Mouse (Mus musculus) cerebellum, adult 2 months (tissue): ENCODE data around the gene Tmem95. TPM values are rescaled to one million over a fixed set of nuclear protein-coding genes. Genes with fewer than 3 reads are reported as not detected.

Experiments
- DNase-seq, 2 experiments: peaks; one replicate each; pipeline ENCODE4 v3.0.0; 2021
- H3K27ac ChIP-seq: fragments of 200-500 bp; 2 replicates; pipeline ENCODE4 v1.5.1; 2012; ENCODE audit warnings: low read length, control low read depth, inconsistent platforms; ENCODE audit not compliant: insufficient read depth
- H3K27me3 ChIP-seq: fragments of 200-500 bp; 2 replicates; pipeline ENCODE4 v1.6.1; 2012; ENCODE audit warnings: inconsistent platforms, mild to moderate bottlenecking, low read length, moderate library complexity; ENCODE audit not compliant: control insufficient read depth, insufficient read depth
- H3K4me1 ChIP-seq: fragments of 200-500 bp; 2 replicates; pipeline ENCODE4 v1.6.1; 2011; ENCODE audit warnings: low read length; ENCODE audit not compliant: control insufficient read depth, insufficient read depth
- H3K4me3 ChIP-seq: fragments of 200-500 bp; replicated peaks from 2 replicates; pipeline ENCODE3; 2011; ENCODE audit warnings: mild to moderate bottlenecking, low read depth, low read length, control low read depth; ENCODE audit not compliant: insufficient read depth
- CTCF ChIP-seq: fragments of 200-500 bp; IDR thresholded peaks from 2 replicates; pipeline ENCODE4 v1.5.1; 2011; ENCODE audit warnings: low read depth, mild to moderate bottlenecking, control low read depth, low read length, moderate library complexity, borderline replicate concordance; ENCODE audit not compliant: insufficient read depth
- POLR2A ChIP-seq: fragments of 200-500 bp; IDR thresholded peaks from 2 replicates; pipeline ENCODE4 v1.6.1; 2011; ENCODE audit warnings: low read length, control low read depth, borderline replicate concordance; ENCODE audit not compliant: insufficient read depth
- WGBS: fragments of 180-500 bp; shearing (Covaris S2); methylation state at CpG from one replicate; pipeline ENCODE4 v1.1.7; 2018; 5-methylcytosine and 5-hydroxymethylcytosine counted together
- polyA plus RNA-seq: library from polyadenylated mRNA; depleted of rRNA; stranded (reverse); fragments of >200 nt; gene quantifications from 2 replicates; pipeline ENCODE4 v1.2.3, GENCODE M21; 2012

Tmem95 gene
- polyA plus RNA-seq, 1 experiment = not detected

- H3K4me3 ChIP-seq = peak overlapping the region; percentile 57
Observed at GRCm38 (mm10) chr11:69881787-69882670, 4.2 kb upstream of the Tmem95 start.

GRCm38 (mm10) chr11:69880853-69881603, 3.2 kb upstream of the Tmem95 start, which contains the start of gene Kctd11:
Kctd11 (minus strand) TSS chr11:69881406.
- TF ChIP-seq CTCF (no peak), POLR2A (peak; percentile 68; the same call in 1 of the 2 replicates)
- H3K4me3 ChIP-seq = peak within 1 kb of the TSS; percentile 57
- no peak within 1 kb of the TSS; the same call in 1 of the 2 replicates for H3K27ac ChIP-seq
- DNase-seq = peak; percentile 78 to 81
- H3K4me1 ChIP-seq = no peaks in the 10 kb centered on the region
- WGBS = under 1% methylated on average over 46 of the region's 46 CpGs
- H3K27me3 ChIP-seq = no peaks in the 10 kb centered on the region

More at GRCm38 (mm10) chr11:69881787-69882670, 4.2 kb upstream of the Tmem95 start:
- Histone ChIP-seq H3K27me3 (no peaks in the 10 kb centered on the region), H3K4me1 (no peaks in the 10 kb centered on the region), H3K27ac (no peak overlapping the region)
- TF ChIP-seq CTCF (no peak), POLR2A (no peak)
- 60% methylated on average over 21 of the region's 21 CpGs for WGBS
- no peak for DNase-seq

- Histone ChIP-seq H3K27ac (no peak overlapping the region; the same call in 1 of the 2 replicates), H3K27me3 (no peaks in the 10 kb centered on the region), H3K4me1 (no peaks in the 10 kb centered on the region), H3K4me3 (peak overlapping the region; percentile 57)
- peak; percentile 62 to 68 for DNase-seq
- under 1% methylated on average over 18 of the region's 18 CpGs for WGBS
- TF ChIP-seq POLR2A = no peak
- TF ChIP-seq CTCF = peak; percentile 72; the same call in 1 of the 2 replicates
Observed at GRCm38 (mm10) chr11:69880506-69880852, 2.7 kb upstream of the Tmem95 start.

GRCm38 (mm10) chr11:69879711-69880110, 1.9 kb upstream of the Tmem95 start:
- no peaks in the 10 kb centered on the region for H3K27me3 ChIP-seq
- TF ChIP-seq POLR2A = no peak
- no peak for TF ChIP-seq CTCF
- H3K4me1 ChIP-seq = no peaks in the 10 kb centered on the region
- H3K4me3 ChIP-seq = no peak overlapping the region
- H3K27ac ChIP-seq = no peak overlapping the region
- WGBS = 73% methylated on average over 15 of the region's 15 CpGs
- DNase-seq = no peak

- Histone ChIP-seq H3K27ac (no peak overlapping the region), H3K4me1 (no peaks in the 10 kb centered on the region), H3K27me3 (no peaks in the 10 kb centered on the region), H3K4me3 (no peak overlapping the region)
- no peak for DNase-seq
- TF ChIP-seq CTCF (no peak), POLR2A (no peak)
- 87% methylated on average over 6 of the region's 6 CpGs for WGBS
Observed at GRCm38 (mm10) chr11:69878952-69879351, 1.1 kb upstream of the Tmem95 start.

- WGBS = 68% methylated on average over 3 of the region's 3 CpGs
- Histone ChIP-seq H3K4me3 (no peak overlapping the region), H3K27ac (no peak overlapping the region), H3K4me1 (no peaks in the 10 kb centered on the region), H3K27me3 (no peaks in the 10 kb centered on the region)
- DNase-seq = no peak
- TF ChIP-seq CTCF (no peak), POLR2A (no peak)
Observed at GRCm38 (mm10) chr11:69878399-69878798, 581 bp upstream of the Tmem95 start.

- H3K27me3 ChIP-seq = no peaks in the 10 kb centered on the region
- WGBS = 1% methylated on average over 12 of the region's 12 CpGs
- H3K4me3 ChIP-seq = peak overlapping the region; percentile 3
- no peak overlapping the region for H3K27ac ChIP-seq
- DNase-seq = peak; percentile 79 to 87
- H3K4me1 ChIP-seq = no peaks in the 10 kb centered on the region
- peak; percentile 83 for TF ChIP-seq CTCF
- no peak for TF ChIP-seq POLR2A
Observed at GRCm38 (mm10) chr11:69876867-69877266, 951 bp downstream of the Tmem95 start.
